Mouse (Mus musculus): ENCODE measurements around the gene Cacng4.

Gene Cacng4

GRCm38 (mm10) chr11:107794547-107795269 is at the start of gene Cacng4:
Gene Cacng4, minus strand, starts transcription at chr11:107794557.
- peak; percentile 12 for DNase-seq (ENCODE audit: low read depth, low spot score)

- no peak for DNase-seq (ENCODE audit: low read depth, low spot score)
Measured at GRCm38 (mm10) chr11:107833351-107834040, 39.1 kb upstream of the Cacng4 start.

DNA sequence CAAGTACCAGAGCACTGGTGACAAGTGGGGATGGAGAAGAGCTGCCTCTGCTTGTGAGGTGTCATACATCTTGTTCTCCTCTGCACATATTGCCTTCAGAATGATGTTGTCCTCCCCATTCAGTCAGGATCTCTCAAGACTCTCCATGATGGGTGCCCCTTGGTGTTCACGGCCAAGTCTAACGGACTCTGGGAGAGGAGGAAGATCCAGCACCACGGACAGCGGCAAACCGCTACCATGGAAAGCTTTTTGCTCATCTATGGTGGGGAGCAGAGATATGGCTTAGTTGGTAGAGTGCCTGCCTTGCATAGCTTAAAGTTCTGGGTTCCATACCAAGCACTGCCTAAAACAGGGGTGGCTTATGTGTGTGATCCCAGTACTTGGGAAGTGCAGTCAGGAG is 22.8 kb upstream of the Cacng4 start:
- peak; percentile 21 for DNase-seq (ENCODE audit: low read depth, low spot score)

DNA sequence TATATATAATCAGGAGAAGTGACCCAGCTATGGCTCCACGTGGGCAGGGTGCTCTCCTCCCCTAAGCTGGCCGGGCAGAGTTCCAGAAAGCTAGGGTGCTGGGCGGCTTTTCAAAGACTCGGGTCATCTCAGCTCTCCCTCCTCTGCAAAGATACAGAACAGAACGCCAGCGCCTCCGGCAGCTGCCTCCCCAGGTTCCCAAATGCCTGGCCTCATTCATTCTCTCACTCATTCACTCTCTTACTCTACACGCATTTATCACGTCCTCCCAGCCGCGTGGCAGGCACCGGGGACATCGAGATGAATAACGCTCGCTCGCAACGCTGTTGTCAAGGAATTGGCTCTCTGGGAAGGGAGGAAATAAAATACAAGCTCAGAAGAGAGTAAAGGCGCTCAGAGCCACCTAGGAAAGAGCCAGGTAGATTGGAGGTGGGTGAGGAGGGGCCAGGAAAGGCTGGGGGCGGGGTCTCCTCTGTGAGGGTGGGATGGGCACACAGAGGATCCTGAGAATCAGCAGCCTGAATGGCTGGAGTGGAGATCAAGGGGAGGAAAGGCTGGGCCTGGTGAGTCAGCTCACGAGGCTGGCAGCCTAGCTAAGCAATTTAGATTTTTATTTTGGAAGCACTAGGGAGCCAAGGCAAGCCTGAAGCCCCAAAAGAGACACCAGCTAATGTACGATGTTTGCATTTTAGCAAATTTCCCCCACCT is 18.7 kb upstream of the Cacng4 start:
- DNase-seq (ENCODE audit: low read depth, low spot score) = peak; percentile 14

DNA sequence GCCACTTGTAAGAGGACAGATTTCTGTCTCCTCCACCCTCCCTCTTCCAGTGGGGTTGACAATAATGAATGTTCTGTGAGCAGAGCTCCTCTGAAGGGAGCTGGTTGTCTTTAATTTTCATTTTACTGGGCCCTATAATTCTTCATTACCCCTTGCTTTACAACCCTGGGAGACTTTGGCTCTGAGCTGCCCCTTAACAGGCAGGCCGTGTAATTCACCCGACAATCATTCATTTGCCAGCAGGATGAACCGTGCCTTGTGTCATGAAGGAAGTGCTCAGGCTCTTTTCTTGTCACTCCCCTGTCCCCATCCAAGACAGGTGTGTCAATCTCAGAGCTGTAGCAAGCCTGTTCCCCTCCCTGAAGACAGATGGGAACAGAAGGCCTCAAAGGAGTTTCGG is 18.1 kb upstream of the Cacng4 start:
- DNase-seq (ENCODE audit: low read depth, low spot score) = no peak

- DNase-seq (ENCODE audit: low read depth, low spot score) = peak; percentile 74
Measured at GRCm38 (mm10) chr11:107808508-107808907, 14.2 kb upstream of the Cacng4 start.

DNA sequence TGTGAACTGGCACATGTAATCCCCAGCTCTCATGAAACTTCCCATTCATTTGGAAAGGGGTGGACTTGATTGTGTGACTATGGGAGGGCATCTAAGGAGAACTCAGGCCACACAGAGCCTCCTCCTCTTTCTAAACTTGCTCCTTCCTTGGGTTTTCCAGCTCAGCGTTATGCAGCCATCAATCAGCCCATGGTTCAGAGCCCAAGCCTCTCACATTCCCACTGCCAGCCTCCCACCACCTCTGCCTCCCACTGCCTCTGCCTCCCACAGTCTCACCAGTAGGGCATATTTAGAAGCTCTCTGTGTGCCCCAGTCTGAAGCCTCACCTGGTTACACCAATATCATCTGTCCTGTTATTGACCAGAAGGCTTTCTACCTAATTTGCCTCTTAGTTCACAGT is 11.7 kb upstream of the Cacng4 start:
- DNase-seq (ENCODE audit: low read depth, low spot score) = no peak

- no peak for DNase-seq (ENCODE audit: low read depth, low spot score)
Measured at GRCm38 (mm10) chr11:107801946-107802345, 7.6 kb upstream of the Cacng4 start.

- DNase-seq (ENCODE audit: low read depth, low spot score) = no peak
Measured at GRCm38 (mm10) chr11:107799331-107799730, 5.0 kb upstream of the Cacng4 start.

DNA sequence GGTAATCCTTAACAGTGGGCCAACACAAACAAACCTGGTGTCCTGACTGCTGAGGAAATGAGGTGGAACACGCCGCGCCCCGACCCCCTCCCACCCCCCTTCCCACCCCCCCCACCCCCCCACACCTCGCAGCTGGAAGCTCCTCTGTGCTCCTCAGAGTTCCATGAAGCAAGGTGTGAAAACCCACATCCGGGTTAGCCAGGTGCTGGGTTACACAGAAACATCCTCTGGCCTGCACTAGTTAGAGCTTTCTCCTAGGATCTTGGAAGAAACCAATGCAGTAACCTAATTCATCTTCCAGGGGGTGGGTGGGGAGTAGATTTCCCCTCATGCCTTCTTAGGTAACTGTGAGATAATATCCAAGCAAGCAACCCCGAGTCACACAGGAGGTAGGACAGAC is 2.0 kb upstream of the Cacng4 start:
- no peak for DNase-seq (ENCODE audit: low read depth, low spot score)

DNA sequence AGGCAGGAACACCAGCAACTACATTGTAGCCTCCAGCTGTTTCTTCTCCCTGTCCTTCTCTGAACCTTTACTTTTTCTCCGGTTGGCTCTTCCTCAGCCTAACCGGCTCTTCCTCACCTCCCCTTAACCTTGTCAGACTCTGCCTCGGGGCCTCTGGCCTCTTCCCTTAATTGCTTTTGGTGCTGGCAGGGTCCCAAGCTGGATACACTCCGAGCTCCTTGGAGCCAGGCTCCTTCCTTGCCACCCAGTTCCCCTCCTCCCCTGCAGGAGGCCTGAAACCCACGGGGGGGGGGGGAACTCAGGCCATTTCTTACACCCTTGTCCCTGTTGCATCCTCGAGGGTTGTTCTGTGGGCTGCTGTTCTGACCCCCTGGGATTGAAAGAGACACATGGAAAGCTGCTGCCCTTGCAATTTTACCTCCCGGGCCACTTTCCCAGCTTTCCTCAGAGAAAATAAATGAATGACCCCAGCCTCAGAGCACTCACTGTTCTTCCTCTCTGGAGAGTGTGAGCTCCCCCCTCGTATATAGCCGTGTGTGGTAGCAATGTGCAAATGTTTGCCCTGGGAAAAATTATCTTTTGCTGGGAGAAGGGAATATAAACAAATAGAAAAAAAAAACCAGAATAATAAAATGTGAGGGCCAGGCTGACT is 1.2 kb upstream of the Cacng4 start:
- no peak for DNase-seq (ENCODE audit: low read depth, low spot score)

- peak; percentile 18 for DNase-seq (ENCODE audit: low read depth, low spot score)
Measured at GRCm38 (mm10) chr11:107794103-107794493, 259 bp downstream of the Cacng4 start.

- DNase-seq (ENCODE audit: low read depth, low spot score) = peak; percentile 64
Measured at GRCm38 (mm10) chr11:107793200-107794102, 906 bp downstream of the Cacng4 start.

GRCm38 (mm10) chr11:107792136-107792535 is 2.2 kb downstream of the Cacng4 start:
- no peak for DNase-seq (ENCODE audit: low read depth, low spot score)

- DNase-seq (ENCODE audit: low read depth, low spot score) = no peak
Measured at GRCm38 (mm10) chr11:107785761-107786160, 8.6 kb downstream of the Cacng4 start.

DNA sequence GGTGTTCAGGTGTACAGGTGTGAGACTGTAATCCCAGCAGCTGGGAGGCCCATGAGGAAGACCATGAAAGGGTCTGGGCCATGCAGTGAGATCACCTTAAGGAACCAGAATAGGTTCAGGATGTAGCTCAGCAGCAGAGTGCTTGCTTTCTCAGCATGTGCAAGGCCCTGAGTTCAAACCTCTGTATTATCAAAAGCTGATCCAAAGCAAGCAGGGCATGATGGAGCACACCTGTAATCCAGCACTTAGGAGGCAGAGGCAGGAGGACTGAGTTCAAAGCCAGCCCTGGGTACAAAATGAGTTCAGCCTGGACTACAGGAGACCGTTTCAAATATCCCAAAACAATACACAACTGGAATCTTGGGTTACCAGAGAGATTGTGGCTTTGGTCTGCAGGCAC is 9.1 kb downstream of the Cacng4 start:
- DNase-seq (ENCODE audit: low read depth, low spot score) = no peak

- no peak for DNase-seq (ENCODE audit: low read depth, low spot score)
Measured at GRCm38 (mm10) chr11:107783861-107784754, 10.2 kb downstream of the Cacng4 start.

DNA sequence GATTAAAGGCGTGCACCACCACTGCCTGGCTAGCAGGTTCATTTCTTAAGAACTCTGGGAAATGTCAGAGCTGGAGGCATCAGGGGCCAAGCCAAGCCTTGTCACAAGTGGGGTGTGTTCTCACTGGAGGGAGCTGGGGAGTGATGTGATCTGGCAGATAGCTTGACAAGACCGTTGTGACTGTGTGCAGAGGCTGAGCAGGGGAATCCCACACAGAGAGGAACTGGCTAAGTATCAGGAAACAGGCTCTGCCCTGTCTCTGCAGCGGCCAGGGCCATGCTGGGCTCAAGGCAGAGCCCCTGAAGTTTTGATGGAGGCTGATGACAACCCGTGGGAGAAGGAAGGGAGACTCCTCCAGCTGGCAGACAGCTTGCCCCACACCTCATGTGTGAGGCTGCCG is 11.8 kb downstream of the Cacng4 start:
- no peak for DNase-seq (ENCODE audit: low read depth, low spot score)

GRCm38 (mm10) chr11:107778859-107779258 is 15.5 kb downstream of the Cacng4 start:
- DNase-seq (ENCODE audit: low read depth, low spot score) = no peak

- DNase-seq (ENCODE audit: low read depth, low spot score) = no peak
Measured at GRCm38 (mm10) chr11:107777487-107777886, 16.9 kb downstream of the Cacng4 start.
